Mouse (Mus musculus) bone marrow macrophage, adult 2 months (primary cell): ENCODE data around the gene Aldh6a1. TPM values are rescaled to one million over a fixed set of nuclear protein-coding genes. Genes with fewer than 3 reads are reported as not detected.

Experiments
- H3K27ac ChIP-seq: 2 replicates; pipeline ENCODE4 v1.5.1; 2012; ENCODE audit warnings: low read depth, low read length; ENCODE audit not compliant: insufficient read depth
- H3K4me1 ChIP-seq: 2 replicates; pipeline ENCODE4 v1.6.1; 2012; ENCODE audit warnings: low read length; ENCODE audit not compliant: control insufficient read depth, insufficient read depth
- H3K4me3 ChIP-seq: 2 replicates; pipeline ENCODE4 v1.5.1; 2012; ENCODE audit warnings: mild to moderate bottlenecking, low read length, moderate library complexity; ENCODE audit not compliant: insufficient read depth
- CTCF ChIP-seq: IDR thresholded peaks from 2 replicates; pipeline ENCODE4 v1.5.1; 2012; ENCODE audit warnings: low read depth, mild to moderate bottlenecking, low read length, moderate library complexity
- POLR2A ChIP-seq: IDR thresholded peaks from 2 replicates; pipeline ENCODE4 v1.6.1; 2012; ENCODE audit warnings: mild to moderate bottlenecking, low read depth, low read length, borderline replicate concordance
- polyA plus RNA-seq: library from polyadenylated mRNA; stranded (reverse); fragments of >200 nt; gene quantifications from 2 replicates; pipeline ENCODE4 v1.2.4, GENCODE M21; 2012; ENCODE audit not compliant: missing spikeins, insufficient read depth, insufficient read length

The Aldh6a1 gene
- polyA plus RNA-seq, 1 experiment = 15.0 TPM

DNA sequence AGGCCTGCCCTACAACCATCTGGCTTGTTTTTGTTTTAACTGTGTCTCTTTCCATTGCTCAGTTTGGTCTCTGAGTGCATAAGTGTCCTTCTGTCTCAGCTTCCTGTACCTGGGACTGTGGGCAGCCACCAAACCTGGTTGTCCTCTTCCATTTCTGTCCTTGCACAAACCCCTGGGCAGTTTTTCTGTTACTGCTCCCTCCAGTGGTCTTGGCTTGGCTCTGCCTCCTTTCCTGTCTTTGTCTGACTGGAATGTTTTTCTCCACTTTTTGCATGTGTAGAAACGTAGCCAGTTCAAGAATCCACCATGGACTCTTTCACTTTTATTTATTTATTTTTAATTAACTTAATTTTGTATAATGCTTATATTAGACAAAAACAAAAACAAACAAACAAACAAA is 9.0 kb upstream of the Aldh6a1 start:
- TF ChIP-seq CTCF (no peak), POLR2A (no peak)
- no peak overlapping the region for H3K4me3 ChIP-seq
- peaks cover 3% of the 10 kb centered on the region; the same call in 1 of the 2 replicates for H3K4me1 ChIP-seq
- no peak overlapping the region for H3K27ac ChIP-seq

DNA sequence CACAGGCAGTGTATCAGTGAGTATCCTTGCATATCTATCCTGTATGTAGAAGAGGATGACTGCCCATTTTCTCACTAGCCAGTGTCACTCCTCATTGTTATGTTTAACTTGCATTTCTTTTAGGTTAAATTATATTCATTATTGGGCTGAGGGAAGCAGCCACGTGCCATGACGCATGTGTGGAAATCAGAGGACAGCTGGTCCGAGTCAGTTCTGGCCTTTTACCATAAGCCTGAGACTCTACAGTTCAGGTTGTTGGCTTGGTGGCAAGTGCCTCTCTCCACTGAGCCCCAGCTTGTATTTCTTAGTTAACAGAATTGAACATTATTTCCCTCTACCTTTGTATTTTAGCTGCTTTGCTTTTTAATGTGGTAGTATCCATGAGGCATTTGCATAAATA is 6.1 kb upstream of the Aldh6a1 start:
- Histone ChIP-seq H3K4me3 (no peak overlapping the region), H3K4me1 (peaks cover 8% of the 10 kb centered on the region), H3K27ac (no peak overlapping the region)
- TF ChIP-seq POLR2A (no peak), CTCF (no peak)

DNA sequence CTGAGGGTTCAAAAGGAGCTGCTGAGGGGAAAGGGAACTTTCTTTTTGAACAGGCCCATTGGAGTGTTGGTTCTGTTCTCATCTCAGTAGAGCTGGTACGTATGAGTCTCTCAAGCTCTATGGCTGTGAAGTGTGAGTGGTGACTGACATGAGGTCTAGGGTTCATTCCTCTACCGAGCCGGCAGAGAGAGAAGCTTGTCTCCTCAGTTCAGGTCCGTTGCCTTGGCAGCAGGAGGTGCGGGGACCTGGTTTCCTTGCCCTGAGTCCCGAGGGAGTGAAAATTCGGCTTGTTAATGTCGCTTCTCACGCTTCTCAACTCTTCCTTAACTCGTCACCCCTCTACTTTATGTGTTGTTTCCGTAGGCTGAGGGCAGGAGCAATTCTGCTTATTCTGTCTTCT is 997 bp upstream of the Aldh6a1 start:
- H3K27ac ChIP-seq = peak overlapping the region; percentile 39
- H3K4me1 ChIP-seq = peaks cover 10% of the 10 kb centered on the region
- H3K4me3 ChIP-seq = peak overlapping the region; percentile 80
- TF ChIP-seq CTCF (no peak), POLR2A (no peak)

DNA sequence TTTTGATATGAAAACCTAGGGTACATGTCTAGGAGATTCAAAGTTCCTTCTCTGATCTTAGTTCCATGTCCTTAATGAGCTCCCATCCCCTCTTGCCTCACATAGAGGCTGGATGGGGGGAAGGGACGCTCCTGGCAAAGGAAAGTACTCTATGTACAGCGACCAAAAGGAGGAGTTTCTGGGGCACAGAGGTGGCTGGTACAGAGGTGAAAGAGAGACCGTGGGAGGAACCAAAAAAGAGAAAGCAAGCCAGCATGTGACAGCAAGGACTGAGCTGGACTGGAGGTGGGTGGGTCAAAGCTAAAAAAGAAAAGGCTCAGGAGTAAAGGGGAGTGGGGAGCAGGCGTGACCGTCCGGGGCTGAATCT is 470 bp downstream of the Aldh6a1 start:
- TF ChIP-seq CTCF (no peak), POLR2A (no peak)

DNA sequence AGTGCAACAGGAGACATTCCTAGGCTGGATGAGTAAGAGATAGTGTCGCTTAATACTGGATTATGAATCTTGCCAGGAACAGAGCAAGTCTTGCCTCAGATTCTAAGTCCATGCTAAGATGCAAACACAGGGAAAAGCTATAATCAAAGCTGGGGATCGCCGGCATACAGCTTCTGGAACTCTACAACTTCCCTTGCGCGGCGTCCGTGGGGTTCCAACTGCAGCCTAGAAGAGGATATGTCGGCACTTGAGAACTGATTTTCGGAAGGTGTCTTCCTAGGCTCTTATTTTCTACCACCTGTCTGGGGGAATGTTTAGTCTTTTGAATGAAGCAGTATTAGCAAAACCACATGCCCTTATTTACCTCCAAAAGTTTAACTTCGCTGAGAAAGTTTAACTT is 917 bp downstream of the Aldh6a1 start:
- H3K4me1 ChIP-seq = peaks cover 10% of the 10 kb centered on the region
- TF ChIP-seq POLR2A = no peak
- TF ChIP-seq CTCF = no peak
- H3K4me3 ChIP-seq = peak overlapping the region; percentile 79
- H3K27ac ChIP-seq = no peak overlapping the region

More for the DNA sequence above, 470 bp downstream of the Aldh6a1 start:
- Histone ChIP-seq H3K4me3 (peak overlapping the region; percentile 79), H3K27ac (peak overlapping the region; percentile 8; the same call in 1 of the 2 replicates), H3K4me1 (peaks cover 10% of the 10 kb centered on the region)

DNA sequence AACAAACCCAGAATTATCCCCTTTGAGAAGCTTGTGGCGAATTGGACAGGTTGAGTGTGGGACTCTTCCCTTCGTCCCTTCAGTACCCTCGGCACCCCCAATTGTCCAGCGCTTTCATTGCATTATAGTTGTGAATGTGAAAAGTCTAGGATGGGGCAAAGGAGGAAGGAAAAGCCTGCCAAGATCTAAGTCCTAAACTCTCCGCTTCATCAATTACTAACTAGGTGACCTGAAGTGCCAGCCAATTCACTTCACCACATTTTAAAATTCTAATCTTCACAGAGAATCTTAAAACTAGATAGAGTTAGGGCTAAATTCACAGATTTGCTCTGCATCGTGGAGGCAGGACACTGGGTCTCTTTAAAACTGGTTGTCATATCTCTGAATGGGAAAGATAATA is 2.6 kb downstream of the Aldh6a1 start:
- Histone ChIP-seq H3K27ac (no peak overlapping the region), H3K4me3 (no peak overlapping the region), H3K4me1 (peaks cover 10% of the 10 kb centered on the region)
- TF ChIP-seq CTCF = no peak
- no peak for TF ChIP-seq POLR2A

DNA sequence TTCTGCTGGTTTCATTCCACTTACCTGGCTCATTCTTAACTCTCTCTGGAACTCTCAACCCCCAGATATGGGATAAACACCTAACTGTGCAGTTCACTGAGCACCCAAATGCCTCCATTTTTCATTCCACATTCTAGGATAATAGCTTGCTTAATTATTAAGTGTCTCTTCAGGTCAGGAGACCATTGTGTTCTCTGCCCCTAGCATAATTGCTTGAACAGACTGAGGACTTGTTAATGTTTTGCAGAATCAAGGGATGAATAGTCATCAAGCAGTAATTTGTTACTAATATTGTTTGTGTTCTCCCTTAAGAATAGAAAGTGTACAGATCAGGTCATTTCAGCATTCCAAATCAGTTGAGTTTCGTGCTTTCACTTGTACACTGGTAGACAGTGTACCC is 3.4 kb downstream of the Aldh6a1 start:
- Histone ChIP-seq H3K27ac (no peak overlapping the region), H3K4me1 (peaks cover 4% of the 10 kb centered on the region), H3K4me3 (no peak overlapping the region)
- TF ChIP-seq POLR2A = no peak
- TF ChIP-seq CTCF = no peak

DNA sequence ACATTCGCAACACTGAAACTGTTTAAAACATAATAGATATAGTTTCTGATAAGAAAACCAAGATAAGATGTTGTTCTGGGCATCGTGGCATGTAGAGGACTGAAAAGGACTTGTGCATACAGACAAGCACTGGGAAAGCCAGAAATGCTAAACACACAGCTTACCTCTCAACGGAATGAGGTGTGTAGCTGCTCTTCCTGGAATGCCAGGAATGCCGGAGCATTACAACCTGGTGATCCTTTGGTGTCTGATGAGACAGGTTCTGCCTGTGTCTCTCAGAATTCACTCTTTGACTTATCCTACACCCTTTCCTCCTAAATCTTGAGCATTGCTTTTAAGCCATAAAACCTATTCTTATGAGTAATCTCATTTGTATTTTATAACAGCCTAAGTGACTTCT is 8.3 kb downstream of the Aldh6a1 start:
- Histone ChIP-seq H3K4me3 (no peak overlapping the region), H3K27ac (no peak overlapping the region), H3K4me1 (no peaks in the 10 kb centered on the region)
- TF ChIP-seq POLR2A (no peak), CTCF (no peak)

DNA sequence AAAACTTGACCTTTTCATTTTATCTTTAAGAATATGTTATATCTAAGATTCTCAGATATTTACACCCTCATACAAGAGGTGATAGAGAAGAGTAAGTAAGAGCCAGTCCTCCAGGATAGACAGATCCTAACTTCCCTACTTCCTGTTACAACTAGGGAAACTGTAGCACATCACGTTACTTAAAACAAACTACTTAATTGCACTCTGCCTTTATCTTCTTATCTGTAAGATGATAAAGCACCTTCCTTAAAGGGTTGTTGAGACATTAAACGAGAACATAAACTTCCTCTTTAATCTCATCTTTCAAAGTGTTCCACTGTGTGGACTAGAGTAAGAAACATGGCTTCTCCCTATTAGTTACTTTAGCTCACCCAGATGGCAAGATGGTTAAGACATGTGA is 12.1 kb downstream of the Aldh6a1 start:
- TF ChIP-seq CTCF (no peak), POLR2A (no peak)
- Histone ChIP-seq H3K4me3 (no peak overlapping the region), H3K4me1 (no peaks in the 10 kb centered on the region), H3K27ac (no peak overlapping the region)

DNA sequence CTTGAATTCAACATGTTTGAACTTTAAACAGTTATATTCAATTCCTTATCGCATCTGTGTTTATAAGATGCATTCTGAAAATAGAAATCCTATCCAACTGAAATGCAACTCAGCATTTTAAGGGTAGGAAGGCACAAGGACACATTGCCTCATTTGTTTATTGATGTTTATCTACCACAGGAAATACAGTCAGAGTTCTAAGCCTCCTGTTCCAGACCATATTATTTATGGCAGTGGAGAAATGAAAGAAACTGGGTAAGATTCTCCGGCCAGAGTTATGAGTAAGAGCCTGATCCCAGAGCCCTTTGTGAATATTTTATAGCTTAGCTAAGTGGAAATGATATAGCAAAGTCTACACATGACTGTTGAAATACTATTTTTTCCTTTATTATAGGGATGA is 21.0 kb downstream of the Aldh6a1 start:
- H3K27ac ChIP-seq = no peak overlapping the region
- peaks cover 2% of the 10 kb centered on the region; the same call in 1 of the 2 replicates for H3K4me1 ChIP-seq
- no peak overlapping the region for H3K4me3 ChIP-seq
- TF ChIP-seq CTCF (no peak), POLR2A (no peak)

DNA sequence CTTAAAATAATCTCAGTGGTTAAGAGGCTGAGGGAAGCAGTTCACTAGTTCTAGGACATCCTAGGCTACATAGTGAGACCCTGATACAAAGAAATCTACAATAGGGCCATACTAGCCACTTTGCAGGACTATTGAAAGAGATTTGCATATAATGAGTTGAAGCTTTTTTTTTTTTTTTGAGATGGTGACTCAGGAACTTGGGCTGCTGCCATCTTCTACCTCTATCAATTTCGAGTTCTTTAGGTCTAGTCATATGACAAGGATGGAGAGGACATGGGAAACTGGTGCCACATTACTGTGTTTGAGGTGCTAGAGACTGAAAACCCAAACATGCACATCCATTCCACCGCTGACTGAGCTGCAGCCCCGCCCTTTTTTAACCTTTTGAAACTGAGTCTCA is 26.8 kb downstream of the Aldh6a1 start:
- Histone ChIP-seq H3K4me3 (no peak overlapping the region), H3K27ac (no peak overlapping the region), H3K4me1 (peaks cover 2% of the 10 kb centered on the region; the same call in 1 of the 2 replicates)
- TF ChIP-seq CTCF = no peak
